Mouse (Mus musculus) testis, adult 2 months (tissue): ENCODE results near the gene Ripk1.

ENCODE experiments used
- CTCF ChIP-seq: fragments of 200-500 bp; IDR thresholded peaks from 2 replicates; pipeline ENCODE4 v1.5.1; 2012; ENCODE audit warnings: low read depth, mild to moderate bottlenecking, inconsistent platforms, low read length, moderate library complexity; ENCODE audit not compliant: control insufficient read depth, insufficient read depth, insufficient replicate concordance
- POLR2A ChIP-seq: fragments of 200-500 bp; IDR thresholded peaks from 2 replicates; pipeline ENCODE4 v1.6.1; 2012; ENCODE audit warnings: low read depth, mild to moderate bottlenecking, inconsistent platforms, low read length, moderate library complexity; ENCODE audit not compliant: control insufficient read depth

DNA sequence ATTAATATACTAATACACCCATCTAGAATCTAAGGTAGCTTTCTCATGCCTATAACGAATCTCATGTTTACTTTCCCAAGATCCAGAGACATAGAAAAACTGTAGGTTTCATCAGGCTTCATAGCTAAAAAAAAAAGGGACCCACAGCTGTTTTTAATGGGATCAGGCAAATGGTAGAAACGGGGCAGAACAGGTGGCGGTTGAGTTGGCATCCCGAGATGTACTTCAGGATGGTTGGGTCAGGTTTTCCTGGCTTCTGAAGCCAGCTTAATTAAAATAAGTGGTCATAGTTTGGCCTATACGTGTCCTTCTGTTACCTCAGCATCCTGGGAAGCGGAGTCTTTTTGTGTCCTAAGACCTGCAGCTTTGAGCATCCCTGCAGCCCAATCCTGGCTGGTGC, 69.7 kb downstream of the Ripk1 start:
- no peak for TF ChIP-seq POLR2A
- TF ChIP-seq CTCF = no peak
